Mouse (Mus musculus) heart, postnatal 4 days (tissue): ENCODE results near the gene Fam228b. TPM values are rescaled to one million over a fixed set of nuclear protein-coding genes. Genes with fewer than 3 reads are reported as not detected.
"Not testable (repeated sequence)": the region's sequence is repeated elsewhere in the genome, so short reads cannot be mapped to it uniquely, and the experiment has no call there.

Source experiments
- DNase-seq: peaks from one replicate; pipeline ENCODE4 v3.0.0; 2021
- total RNA-seq, 2 experiments: library from RNA; stranded (reverse); gene quantifications; 2 replicates each; pipeline ENCODE4 v1.2.3; 2021

The Fam228b gene
- total RNA-seq, result 1 to 10 TPM; 4.3 to 5.0 TPM

DNA sequence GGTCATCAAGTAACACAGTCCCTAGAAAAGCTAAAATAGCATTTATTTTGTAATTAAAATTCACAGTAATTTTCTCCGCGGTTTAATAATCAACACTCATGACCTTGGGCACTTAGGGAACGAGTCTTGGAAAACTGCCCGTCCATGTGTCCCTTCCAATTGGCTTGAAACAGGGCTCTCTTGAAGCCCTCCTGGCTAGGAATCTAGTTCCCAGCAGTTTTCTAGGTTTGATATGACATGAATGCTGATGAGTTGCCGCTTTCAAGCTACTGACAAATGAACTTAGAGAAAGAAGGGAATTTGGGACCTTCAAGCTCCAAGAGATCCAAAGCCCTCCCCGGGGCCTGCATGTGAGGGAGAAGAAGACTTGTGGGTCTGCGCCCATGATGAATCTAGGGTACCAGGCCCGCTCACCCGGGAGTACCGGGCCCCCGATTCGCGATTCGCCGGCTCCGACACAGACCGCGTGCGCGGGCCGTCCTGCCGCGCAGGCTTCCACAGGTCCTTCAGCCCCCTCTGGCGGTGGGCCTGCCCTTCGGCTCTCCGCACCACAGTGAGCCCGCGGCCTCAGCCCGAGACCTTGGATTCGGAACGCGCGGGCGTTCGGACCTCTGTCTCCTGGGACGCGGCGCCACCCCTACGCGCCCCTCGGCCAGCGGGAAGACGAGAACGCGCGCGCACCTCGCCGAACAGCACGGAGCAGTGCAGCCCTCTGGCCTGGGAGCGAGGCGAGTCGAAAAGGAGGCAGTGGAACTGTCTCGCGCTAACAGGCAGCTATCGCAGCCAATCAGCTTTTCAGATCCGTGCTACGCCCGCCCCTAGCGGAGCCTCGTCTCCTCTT, at the start of gene Fam228b, which contains the start of gene Pfn4:
Gene Fam228b (minus strand): TSS at position 776 of the 841 bp plus-strand sequence.
Gene Pfn4 (plus strand): TSS at position 531 of the 841 bp plus-strand sequence.
- peak; percentile 98 for DNase-seq

DNA sequence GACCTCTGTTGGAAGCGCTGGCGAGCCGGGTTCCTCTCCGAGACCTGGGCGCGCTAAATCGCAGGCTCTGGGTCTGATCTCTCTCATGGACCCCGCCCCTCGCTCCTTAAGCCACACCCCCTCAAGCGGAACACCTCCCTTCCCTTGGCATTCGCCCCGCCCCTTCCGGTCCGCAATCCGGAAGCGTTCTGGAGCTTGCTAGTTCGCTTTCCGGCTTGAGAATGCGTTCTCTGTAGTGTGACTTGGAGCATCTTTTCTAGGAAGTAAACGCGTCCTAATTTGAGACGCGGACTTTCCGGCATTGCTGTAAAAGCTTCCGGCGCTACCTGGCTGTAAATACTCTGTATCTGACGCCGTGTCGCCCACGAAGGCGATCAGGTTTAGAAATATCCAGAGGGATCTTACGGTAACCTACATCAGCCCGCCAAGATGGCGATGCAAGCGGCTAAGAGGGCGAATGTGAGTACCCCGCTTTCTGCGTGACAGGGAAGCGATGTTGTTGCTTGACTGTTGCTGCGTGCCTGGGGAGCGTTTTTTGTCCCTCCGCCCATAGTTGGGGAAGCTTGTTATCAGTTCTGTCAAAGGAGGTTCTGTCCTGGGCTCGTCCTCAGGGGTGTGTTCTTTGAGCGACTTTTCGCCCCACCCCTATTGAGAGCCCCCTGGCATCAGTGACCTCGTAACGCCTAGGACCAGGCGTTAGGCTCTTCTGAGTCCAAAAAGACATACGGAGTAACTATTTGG, 48.5 kb upstream of the Fam228b start, which contains the start of gene Sf3b6:
Gene Sf3b6 (plus strand): TSS at position 184 of the 741 bp plus-strand sequence.
- DNase-seq, result peak; percentile 99

DNA sequence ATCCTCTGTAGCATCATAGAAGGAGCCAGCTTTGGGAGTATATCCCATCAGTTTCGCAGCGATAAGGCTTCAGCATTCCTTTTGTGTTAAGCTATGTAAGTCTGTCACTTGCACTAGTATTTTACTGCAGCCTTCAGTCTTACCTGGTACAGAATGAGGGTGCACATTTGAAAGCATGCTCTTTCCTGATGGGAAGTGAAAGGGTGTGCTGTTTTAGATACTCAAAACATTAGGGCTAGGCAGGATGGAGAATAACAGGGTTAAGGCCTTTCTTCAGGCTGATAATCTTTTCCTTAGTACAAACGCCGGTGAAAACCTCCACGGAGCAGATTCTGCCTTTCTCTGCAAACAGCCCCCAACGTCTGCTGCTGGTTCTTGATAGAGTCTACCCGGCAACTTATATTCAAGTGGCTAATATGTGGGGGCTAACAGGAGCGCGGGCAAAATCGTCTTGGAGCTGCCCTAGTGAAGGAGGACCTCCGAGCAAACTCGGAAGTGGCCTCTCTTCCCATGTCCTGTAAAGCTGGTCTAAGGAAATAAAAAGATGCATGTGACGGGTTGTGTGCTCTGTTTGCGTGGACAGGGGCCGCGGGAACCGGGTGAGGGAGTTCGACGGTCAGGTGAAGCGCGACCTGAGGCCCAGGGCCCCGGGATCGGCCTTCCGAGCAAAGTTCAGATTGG, 47.8 kb upstream of the Fam228b start:
- DNase-seq, result no peak

DNA sequence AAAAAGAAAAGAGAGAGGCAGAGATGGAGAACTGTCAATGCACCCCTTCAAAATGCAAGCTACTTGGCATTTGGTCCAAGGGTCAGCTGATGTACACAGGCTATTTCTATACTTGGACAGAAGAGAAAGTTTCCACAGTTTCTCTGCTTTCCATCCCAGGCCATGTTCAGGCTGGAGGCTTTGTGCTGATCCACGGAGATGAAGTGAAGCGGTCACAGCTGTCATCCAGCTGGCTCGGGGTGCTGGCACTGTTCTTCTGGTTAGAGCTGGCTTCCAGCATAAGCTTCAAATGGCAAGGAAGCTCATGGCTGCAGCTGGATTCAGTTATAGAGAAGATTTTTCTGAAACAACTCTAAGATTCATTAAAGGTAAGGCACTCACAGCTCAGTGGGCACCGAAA, 44.6 kb upstream of the Fam228b start:
- peak; percentile 32 for DNase-seq

DNA sequence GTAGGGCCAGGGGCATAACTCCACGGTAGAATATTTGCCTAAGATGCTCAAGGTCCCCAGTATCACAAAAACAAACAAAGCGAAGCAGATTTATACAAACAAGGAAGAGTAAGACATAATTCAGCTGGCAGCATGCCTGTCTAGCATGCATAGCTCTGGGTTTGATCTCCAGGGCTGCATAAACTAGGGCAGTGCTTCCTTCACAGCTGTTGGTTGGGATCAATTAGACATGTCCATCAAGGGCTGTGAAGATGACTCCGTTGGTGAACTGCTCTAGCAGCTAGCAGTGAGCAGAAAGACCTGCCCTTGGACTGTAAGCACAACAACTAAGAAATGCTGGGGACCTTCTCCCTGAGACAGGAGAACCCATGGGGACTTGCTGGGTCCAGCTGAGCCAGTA, 42.6 kb upstream of the Fam228b start:
- no peak for DNase-seq

DNA sequence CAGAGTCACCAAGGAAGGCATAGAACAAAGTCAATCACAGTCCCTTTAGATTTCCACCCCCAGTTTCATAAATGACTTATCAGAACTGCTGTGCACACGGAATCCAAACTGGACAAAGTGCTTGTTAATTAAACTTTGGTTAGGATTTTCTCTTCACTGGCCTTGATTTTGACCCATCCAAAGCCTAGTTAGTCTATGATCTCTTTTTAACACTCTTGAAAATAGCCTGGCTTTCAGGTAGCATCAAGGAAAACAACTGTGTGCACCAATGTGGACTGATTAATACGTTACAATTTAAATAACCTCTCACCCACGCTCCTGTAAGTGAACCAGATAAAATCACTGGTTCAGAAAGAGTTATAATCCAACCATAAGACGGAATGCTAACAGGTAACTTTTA, 42.0 kb upstream of the Fam228b start:
- DNase-seq, result no peak

DNA sequence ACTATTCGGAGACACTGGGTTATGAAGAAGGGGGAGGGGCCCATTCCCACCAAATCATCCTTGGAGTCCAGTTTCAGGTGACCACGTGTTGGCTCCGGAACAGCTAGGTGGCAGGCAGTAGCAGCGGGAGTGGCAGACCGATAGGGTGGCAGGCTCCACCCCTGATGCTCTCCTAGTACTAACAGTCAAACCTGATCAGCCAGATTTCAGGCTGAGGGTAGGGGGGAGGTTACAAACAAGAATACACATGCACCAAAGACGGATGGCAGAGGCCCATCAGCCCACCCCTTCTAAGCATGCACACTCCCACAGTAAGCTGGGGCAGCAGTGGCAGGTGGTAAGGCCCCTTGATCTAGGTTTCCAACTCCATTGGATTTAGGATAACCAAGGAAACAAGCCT, 28.4 kb upstream of the Fam228b start:
- DNase-seq, result not testable (repeated sequence)

DNA sequence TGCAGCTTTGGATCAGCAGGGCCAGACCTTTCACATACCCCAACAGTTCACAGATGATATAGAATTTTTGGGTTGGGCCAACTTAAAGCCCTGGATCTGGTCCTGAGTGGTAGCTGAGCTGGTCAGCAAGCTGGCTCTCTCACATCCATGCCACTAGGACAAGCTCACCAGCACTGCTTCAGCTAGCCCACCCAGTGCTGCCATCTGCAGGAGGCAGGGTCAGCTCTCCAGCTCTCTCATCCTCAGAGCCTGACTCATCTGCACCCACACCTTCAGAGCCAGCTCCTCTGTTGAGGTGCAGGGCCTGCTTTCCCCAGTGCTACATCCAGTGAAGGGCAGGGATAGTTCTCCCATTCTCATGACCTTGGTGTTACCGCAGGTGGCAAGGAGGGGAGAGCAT, 24.7 kb upstream of the Fam228b start:
- peak; percentile 27 for DNase-seq

DNA sequence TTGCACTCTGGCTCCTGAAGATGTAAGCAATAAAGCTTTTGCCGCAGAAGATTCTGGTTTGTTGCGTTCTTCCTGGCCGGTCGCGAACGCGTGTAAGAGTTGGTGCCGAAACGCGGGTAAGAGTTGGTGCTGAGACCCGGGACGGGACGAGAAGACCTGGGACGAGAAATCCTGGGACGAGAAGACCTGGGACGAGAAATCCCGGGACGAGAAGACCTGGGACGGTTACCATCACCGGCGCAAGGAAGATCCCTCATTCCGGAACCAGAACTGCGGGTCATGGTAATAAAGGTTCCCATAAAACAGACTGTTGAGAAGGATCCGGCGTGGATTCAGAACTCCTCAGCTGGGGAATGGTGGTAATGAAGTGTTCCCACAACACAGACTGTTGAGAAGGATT, 19.1 kb upstream of the Fam228b start:
- DNase-seq, result not testable (repeated sequence)

DNA sequence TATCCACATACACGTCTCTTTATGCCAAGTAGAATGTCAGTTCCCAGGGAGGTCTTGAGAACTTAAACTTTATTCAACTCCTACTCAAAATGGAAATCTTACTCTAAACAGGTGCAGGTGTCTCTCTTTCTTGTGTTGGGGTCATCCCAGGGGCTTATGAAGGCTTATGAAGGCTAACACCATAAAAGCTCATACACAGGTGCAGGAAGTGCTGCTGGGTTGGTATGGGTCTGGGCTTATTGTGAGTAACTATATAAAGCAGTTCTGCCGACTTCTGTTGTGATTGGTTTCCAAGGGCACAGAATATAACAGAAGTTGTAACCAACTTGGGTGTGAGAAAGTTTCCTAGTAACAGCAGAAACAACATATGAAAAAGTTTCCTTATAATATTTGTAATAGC, 15.4 kb upstream of the Fam228b start:
- no peak for DNase-seq

DNA sequence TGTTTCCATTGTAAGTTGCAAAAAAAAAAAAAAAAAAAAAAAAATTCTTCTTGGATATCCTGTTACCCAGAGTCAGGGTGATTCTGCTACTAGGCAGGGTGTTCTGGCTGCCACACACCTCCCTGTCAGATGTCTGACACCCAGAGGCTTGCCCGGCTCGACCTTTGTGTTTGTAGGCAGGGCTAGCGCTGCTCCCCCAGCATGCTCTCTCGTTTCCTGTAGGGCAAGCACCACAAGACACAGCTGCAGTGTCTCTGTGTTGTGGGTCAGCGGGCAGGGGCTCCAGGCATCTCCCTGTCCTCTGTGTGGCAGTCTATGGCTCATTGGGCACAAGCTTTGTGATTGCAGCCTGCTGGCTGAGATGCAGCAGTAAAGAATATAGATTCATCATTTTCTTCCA, 14.5 kb upstream of the Fam228b start:
- no peak for DNase-seq

DNA sequence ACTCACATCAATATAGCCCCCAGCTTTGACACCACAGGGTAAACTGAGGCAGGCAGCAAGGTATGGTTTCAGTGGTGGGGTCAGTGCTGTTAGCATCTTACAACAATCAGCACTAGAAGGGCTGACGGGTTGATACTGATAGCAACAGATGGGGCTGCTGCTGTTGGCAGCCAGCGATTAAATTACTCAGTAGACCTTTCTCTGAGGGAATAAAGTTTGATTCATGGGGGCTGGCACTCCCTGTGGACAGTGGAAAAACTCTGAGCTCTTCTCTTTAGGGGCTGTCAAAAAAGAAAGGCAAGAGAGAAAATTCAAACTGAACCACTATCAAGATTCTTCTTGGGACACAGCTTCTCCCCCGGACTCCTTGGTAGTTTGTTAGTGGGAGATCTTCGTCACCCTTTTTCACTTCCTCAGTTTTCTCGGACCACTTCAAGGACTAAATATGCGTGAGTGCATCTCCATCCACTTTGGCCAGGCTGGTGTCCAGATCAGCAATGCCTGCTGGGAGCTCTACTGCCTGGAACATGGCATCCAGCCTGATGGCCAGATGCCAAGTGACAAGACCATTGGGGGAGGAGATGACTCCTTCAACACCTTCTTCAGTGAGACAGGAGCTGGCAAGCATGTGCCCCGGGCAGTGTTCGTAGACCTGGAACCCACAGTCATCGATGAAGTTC, 12.8 kb upstream of the Fam228b start:
- peak; percentile 20 for DNase-seq

DNA sequence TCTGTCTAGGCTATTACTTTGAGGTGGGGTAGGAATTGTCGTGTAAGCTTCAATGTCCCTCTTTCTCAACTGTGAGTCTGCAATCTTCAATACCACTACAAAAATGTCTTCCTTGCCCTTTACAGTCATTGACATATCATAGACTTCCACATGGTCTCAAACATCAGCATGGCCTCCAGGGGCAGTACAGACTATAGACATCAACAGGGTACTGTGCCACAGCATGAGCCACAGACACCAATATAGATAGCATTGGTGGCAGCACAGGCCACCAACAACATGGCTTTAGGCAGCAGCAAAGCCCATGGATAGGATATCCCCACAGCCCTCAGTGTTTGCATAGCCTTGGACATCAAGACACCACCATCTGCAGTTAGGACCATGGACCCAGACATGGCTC, 12.2 kb upstream of the Fam228b start:
- no peak for DNase-seq

DNA sequence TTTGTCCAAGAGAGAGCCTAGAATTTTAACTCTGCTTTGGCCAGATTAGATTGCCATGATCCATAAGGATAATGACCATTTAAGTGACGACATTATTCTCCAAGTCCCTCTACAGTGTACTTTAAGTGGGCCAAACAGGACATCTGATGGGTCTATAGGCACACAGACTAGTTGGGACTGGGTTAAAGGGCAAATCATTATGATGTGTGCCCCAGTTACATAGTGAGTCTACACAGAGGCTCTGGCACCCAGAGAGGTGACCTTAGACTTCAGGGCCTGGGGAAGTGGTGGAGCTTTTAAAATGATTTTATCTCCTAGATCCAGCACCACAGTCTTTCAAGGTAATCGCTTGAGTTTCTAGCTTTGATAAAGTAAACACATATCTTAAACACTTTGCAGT, 11.2 kb upstream of the Fam228b start:
- DNase-seq, result no peak

DNA sequence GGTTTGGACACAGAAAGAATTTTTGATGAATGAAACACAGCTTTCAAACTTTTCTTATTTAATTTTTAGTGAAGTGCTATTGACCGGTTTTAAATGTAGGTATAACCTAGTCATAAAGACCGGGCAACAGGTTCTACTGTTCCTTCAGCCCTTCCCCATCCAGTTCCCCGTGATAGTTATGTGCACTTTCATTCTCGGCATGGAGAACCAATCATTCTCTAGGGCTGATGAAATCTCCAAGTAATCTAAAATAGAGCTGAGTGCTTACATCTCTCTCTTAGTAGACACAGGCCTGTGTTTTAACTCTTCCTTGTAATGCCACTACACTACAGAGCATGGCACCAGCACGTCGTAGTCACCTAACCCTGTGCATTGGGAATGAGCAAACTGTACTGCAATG, 8.7 kb upstream of the Fam228b start:
- DNase-seq, result no peak

DNA sequence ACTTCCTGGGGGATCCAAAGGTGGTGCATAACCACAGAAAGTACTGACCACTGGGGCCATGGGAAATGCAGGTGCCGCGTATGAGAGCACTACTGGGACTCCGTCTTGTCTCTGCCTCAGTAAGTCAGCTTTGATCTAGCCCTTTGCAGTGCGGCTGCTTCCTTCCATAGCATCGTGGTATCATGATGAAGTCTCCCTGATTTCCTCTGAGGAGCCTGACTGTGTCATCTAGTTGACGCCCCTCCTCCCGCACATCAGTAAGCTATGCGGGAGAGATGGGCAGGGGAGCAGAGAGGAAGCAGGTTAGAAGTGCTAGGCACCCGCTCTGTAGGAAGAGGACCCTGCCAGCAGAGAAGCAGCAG, 6.5 kb upstream of the Fam228b start:
- DNase-seq, result no peak

DNA sequence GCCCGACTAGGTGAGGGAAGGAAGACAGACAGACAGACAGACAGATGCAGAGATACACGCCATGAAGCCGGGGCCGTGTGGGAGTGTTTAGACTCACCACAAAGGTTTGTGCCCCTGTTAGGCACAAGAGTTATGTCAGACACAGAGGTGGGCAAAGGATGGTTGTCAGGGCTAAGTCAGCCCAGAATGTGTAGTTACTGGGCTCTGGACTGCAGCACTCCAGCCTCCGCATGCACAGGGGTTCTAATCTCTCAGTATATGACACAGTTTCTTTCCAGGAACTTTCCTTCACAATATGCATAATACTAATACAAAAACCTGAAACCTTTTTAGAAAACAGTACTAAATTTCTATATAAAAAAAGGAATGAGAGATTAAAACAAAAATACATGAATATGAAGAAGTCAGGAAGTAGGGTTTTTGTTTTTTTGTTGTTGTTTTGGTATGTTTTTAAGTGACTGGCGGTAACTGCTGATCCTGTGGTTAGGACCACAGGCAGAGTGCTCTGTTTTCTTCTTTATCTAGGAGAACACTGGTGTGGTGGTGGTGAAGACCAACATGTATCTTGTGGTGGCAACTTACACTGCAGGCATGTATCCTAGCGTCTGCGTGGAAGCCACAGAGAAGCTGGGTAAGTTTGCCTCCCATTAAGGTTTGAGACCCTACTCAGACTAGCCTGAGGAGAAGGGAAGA, 6.0 kb upstream of the Fam228b start:
- DNase-seq, result no peak

DNA sequence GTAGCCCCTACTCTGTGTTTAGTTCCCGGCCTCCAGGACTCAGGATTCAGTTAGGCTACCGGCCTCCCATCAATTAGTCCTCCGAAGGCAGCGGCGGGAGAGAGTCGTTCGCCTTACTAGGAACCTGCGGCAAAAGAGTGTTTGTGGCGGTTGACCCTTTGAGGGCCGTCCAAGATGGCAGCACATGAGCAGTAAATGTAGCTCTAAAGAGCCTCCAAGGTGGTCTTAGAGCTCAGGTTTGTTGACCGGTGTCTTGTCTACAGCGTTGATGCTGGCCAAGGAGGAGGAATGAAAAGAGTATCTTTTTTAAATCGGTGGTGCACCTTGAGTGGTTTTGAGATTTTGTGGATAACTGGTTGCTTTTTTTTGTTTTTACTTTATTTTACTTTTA, 261 bp upstream of the Fam228b start:
- DNase-seq, result no peak

DNA sequence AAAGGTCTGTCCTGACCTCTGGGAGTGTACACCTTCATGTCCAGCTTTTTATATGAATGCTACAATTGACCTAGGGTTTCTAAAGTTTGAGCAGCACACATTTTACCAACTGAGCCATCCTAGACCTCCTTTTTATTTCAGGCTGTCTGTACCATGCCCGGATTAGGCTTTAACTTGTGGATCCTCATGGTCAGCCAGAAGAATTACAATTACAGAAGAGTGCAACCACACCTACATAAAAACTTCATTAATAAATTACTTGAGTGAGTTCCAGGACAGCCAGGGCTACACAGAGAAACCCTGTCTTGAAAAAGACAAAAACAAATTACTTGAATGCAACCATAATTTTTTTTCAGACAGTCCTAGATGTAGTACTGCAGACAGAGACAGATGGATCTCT, 12.0 kb downstream of the Fam228b start:
- DNase-seq, result no peak

DNA sequence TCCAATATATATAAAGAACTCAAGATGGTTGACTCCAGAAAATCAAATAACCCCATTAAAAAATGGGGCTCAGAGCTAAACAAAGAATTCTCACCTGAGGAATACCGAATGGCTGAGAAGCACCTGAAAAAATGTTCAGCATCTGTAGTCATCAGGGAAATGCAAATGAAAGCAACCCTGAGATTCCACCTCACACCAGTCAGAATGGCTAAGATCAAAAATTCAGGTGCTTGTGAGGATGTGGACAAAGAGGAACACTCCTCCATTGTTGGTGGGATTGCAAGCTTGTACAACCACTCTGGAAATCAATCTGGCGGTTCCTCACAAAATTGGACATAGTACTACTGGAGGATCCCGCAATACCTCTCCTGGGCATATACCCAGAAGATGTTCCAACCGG, 14.6 kb downstream of the Fam228b start:
- not testable (repeated sequence) for DNase-seq

DNA sequence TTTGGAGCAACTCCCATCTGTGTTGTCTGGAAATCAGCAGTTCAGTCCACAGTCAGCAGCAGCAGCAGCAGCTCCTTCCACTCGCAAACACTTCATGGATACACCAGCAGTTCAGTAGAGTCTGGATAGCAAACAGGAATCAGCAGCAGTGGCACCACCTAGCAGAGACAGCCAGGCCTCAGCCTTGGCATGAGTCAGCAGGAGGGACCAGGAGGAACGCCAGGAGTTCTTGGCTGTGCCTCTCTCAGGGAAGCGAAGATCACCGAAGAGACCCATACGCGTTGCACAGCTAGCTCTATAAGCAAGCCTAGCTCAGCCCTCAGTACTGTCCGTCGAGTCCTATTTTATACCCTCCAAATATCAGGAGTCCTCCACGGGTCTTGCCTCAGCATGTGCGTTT, 24.6 kb downstream of the Fam228b start:
- DNase-seq, result no peak

DNA sequence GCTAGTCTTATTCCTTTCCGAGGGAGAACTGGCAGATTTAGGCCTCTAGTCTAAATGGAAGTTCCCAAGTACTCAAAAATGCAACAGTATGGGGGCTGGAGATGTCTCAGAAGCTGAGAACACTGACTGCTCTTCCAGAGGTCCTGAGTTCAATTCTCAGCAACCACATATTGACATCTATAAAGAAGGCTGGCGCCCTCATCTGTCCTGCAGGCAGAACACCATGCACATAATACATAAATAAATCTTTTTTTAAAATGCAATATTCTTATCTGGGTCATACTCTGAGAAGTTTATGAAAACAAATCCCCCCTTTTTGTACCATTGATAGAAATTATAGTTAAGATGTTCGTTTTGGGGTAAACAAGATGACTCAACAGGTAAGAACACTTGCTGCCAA, 26.9 kb downstream of the Fam228b start:
- no peak for DNase-seq
